Mouse (Mus musculus) CH12.LX (cell line): Measurements from ENCODE around the gene Pllp. TPM values are rescaled to one million over a fixed set of nuclear protein-coding genes. Genes with fewer than 3 reads are reported as not detected.

Source experiments
- DNase-seq: peaks from one replicate; pipeline ENCODE4 v3.0.0-alpha.2; 2013; ENCODE audit errors: extremely low read depth
- H3K27ac ChIP-seq: 2 replicates; pipeline ENCODE4 v1.5.1; 2012; ENCODE audit warnings: low read depth, mild to moderate bottlenecking, control low read depth, moderate library complexity; ENCODE audit not compliant: insufficient read depth
- H3K27me3 ChIP-seq: replicated peaks from 2 replicates; pipeline ENCODE3; 2012; ENCODE audit warnings: inconsistent platforms
- H3K36me3 ChIP-seq, 2 experiments: replicated peaks in 1 of 2; 2 replicates each; pipeline versions ENCODE3 to v1.6.1; 2012; ENCODE audit warnings: inconsistent platforms in 1 of 2, low read length in 1 of 2, mild to moderate bottlenecking in 1 of 2, mixed read lengths in 1 of 2, moderate library complexity in 1 of 2; ENCODE audit not compliant: control insufficient read depth in 1 of 2, insufficient read depth in 1 of 2
- H3K4me1 ChIP-seq, 2 experiments: 2 replicates each; pipeline ENCODE4 v1.6.1; 2012; ENCODE audit warnings: inconsistent platforms in 1 of 2, moderate library complexity in 1 of 2; ENCODE audit not compliant: insufficient read depth in 2 of 2, control insufficient read depth in 1 of 2
- H3K4me2 ChIP-seq: 2 replicates; pipeline ENCODE4 v1.6.1; 2012; ENCODE audit warnings: low read depth, mild to moderate bottlenecking, control low read depth; ENCODE audit not compliant: poor library complexity, insufficient read depth, severe bottlenecking
- H3K4me3 ChIP-seq, 3 experiments: fragments of 150-350 bp in 1 of 3; sonication (generic) in 1 of 3; replicated peaks in 1 of 3; 2 replicates each; pipeline versions ENCODE3 to v1.5.1; 2011 to 2012; ENCODE audit warnings: low read depth in 2 of 3, low read length in 2 of 3, mild to moderate bottlenecking in 2 of 3, moderate library complexity in 2 of 3, control low read depth in 1 of 3, improper control_type of control experiment in 1 of 3, inconsistent platforms in 1 of 3, mixed read lengths in 1 of 3; ENCODE audit not compliant: poor library complexity in 1 of 3
- H3K79me2 ChIP-seq: replicated peaks from 2 replicates; pipeline ENCODE4 v1.6.1; 2012; ENCODE audit warnings: mild to moderate bottlenecking, moderate library complexity; ENCODE audit not compliant: control insufficient read depth, poor library complexity, insufficient read depth, severe bottlenecking; ENCODE audit errors: extremely low read depth
- H3K9ac ChIP-seq: 2 replicates; pipeline ENCODE4 v1.6.1; 2012; ENCODE audit warnings: low read depth, mild to moderate bottlenecking, control low read depth, moderate library complexity; ENCODE audit not compliant: insufficient read depth
- H3K9me3 ChIP-seq: replicated peaks from 2 replicates; pipeline ENCODE3; 2012; ENCODE audit warnings: low read length, inconsistent platforms, mixed read lengths
- BHLHE40 ChIP-seq: IDR thresholded peaks from 2 replicates; pipeline ENCODE4 v1.6.1; 2011; ENCODE audit warnings: mild to moderate bottlenecking, low read depth, low read length, improper control_type of control experiment
- CHD1 ChIP-seq: IDR thresholded peaks from 2 replicates; pipeline ENCODE4 v1.6.1; 2012; ENCODE audit warnings: low read depth, low read length, improper control_type of control experiment, inconsistent platforms
- CHD2 ChIP-seq: IDR thresholded peaks from 2 replicates; pipeline ENCODE4 v1.6.1; 2011; ENCODE audit warnings: low read length, improper control_type of control experiment
- CTCF ChIP-seq, 2 experiments: IDR thresholded peaks in 1 of 2; conservative IDR thresholded peaks in 1 of 2; 2 replicates each; pipeline ENCODE4 v1.5.1; 2011 to 2012; ENCODE audit warnings: low read depth in 2 of 2, low read length in 2 of 2, improper control_type of control experiment in 1 of 2, inconsistent platforms in 1 of 2, mild to moderate bottlenecking in 1 of 2, moderate library complexity in 1 of 2
- ELF1 ChIP-seq: IDR thresholded peaks from 2 replicates; pipeline ENCODE4 v1.6.1; 2014; ENCODE audit warnings: low read depth, mild to moderate bottlenecking, inconsistent platforms, low read length, improper control_type of control experiment
- GABPA ChIP-seq: IDR thresholded peaks from 2 replicates; pipeline ENCODE4 v1.6.1; 2012; ENCODE audit warnings: low read depth, low read length, improper control_type of control experiment, inconsistent platforms; ENCODE audit not compliant: insufficient replicate concordance
- JUND ChIP-seq: conservative IDR thresholded peaks from 2 replicates; pipeline ENCODE4 v1.6.1; 2011; ENCODE audit warnings: low read depth, low read length, improper control_type of control experiment
- MAX ChIP-seq: IDR thresholded peaks from 2 replicates; pipeline ENCODE4 v1.6.1; 2011; ENCODE audit warnings: low read length, improper control_type of control experiment
- MEF2A ChIP-seq: IDR thresholded peaks from 2 replicates; pipeline ENCODE4 v1.6.1; 2014; ENCODE audit warnings: low read depth, mild to moderate bottlenecking, inconsistent platforms, low read length, improper control_type of control experiment, borderline replicate concordance
- PAX5 ChIP-seq: IDR thresholded peaks from 2 replicates; pipeline ENCODE4 v1.6.1; 2012; ENCODE audit warnings: low read length, inconsistent platforms, mixed read lengths
- RCOR1 ChIP-seq: conservative IDR thresholded peaks from 2 replicates; pipeline ENCODE4 v1.6.1; 2012; ENCODE audit warnings: low read depth, mild to moderate bottlenecking, inconsistent platforms, low read length, improper control_type of control experiment
- SIN3A ChIP-seq: IDR thresholded peaks from 2 replicates; pipeline ENCODE4 v1.6.1; 2012; ENCODE audit warnings: low read length, improper control_type of control experiment, inconsistent platforms
- SMC3 ChIP-seq: IDR thresholded peaks from 2 replicates; pipeline ENCODE4 v1.6.1; 2011; ENCODE audit warnings: low read depth, low read length, improper control_type of control experiment
- TBP ChIP-seq: conservative IDR thresholded peaks from 2 replicates; pipeline ENCODE4 v1.6.1; 2011; ENCODE audit warnings: low read depth, low read length, improper control_type of control experiment
- TCF12 ChIP-seq: IDR thresholded peaks from 2 replicates; pipeline ENCODE4 v1.6.1; 2014; ENCODE audit warnings: low read depth, mild to moderate bottlenecking, inconsistent platforms, low read length, improper control_type of control experiment
- UBTF ChIP-seq: IDR thresholded peaks from 2 replicates; pipeline ENCODE4 v1.6.1; 2012; ENCODE audit warnings: low read depth, mild to moderate bottlenecking, inconsistent platforms, low read length, improper control_type of control experiment, moderate library complexity
- USF1 ChIP-seq: IDR thresholded peaks from 2 replicates; pipeline ENCODE4 v1.6.1; 2014; ENCODE audit warnings: low read depth, mild to moderate bottlenecking, inconsistent platforms, low read length, improper control_type of control experiment
- ZKSCAN1 ChIP-seq: IDR thresholded peaks from 2 replicates; pipeline ENCODE4 v1.6.1; 2012; ENCODE audit warnings: low read depth, inconsistent platforms, low read length, improper control_type of control experiment, borderline replicate concordance
- dilution Hi-C: fragments of 300-500 bp; cut with MboI; formaldehyde crosslinking; loops from 2 replicates; pipeline ENCODE4 v1.14.3; 2020; ENCODE audit warnings: low sequenced_read_pairs; ENCODE audit not compliant: extremely low pct_unique_long_range_greater_than_20kb, extremely low pct_ligation_motif_present
- in situ Hi-C: fragments of 300-500 bp; cut with MboI; formaldehyde crosslinking; loops from 3 replicates; pipeline ENCODE4 v1.14.3; 2019; ENCODE audit warnings: low sequenced_read_pairs, low pct_ligation_motif_present, low pct_unique_long_range_greater_than_20kb, mixed read lengths
- polyA plus RNA-seq: library from polyadenylated mRNA; unstranded; fragments of >175 nt; gene quantifications from 2 replicates; pipeline ENCODE4 v1.2.1, GENCODE M21; 2012; ENCODE audit warnings: low read depth; ENCODE audit not compliant: insufficient read length
- total RNA-seq, 2 experiments: library from RNA; depleted of rRNA; stranded (reverse); fragments of 300-350 nt in 1 of 2; fragments of >200 nt in 1 of 2; gene quantifications; 2 replicates each; pipeline ENCODE4 v1.2.3; 2012 to 2014

Pllp gene
- total and polyA plus RNA-seq, 3 experiments, result 5.3 to 29.5 (median 6.1) TPM

GRCm38 (mm10) chr8:94641938-94642337, 54.1 kb downstream of the Pllp start:
- no peaks in the 10 kb centered on the region for H3K79me2 ChIP-seq
- H3K36me3 ChIP-seq, result peaks cover 37 to 72% of the 10 kb centered on the region in 2 experiments
- H3K4me1 ChIP-seq, result peaks cover 3 to 13% of the 10 kb centered on the region in 2 experiments; a peak in 1 of 4 replicates
- no peaks in the 10 kb centered on the region for H3K9me3 ChIP-seq
- no peak overlapping the region for H3K27ac ChIP-seq
- no peaks in the 10 kb centered on the region for H3K27me3 ChIP-seq
- H3K4me3 ChIP-seq, result no peak overlapping the region
- no peak overlapping the region for H3K9ac ChIP-seq
- TF ChIP-seq RCOR1, result no peak
- TF ChIP-seq CTCF (conservative IDR thresholded peaks at IDR 0.05 in 1 of 2, IDR thresholded peaks at IDR 0.05 in 1 of 2; ENCODE audit: low read depth in 2 of 2, low read length in 2 of 2), result peak in 1 of 2 experiments; percentile 37; a peak in 2 of 4 replicates
- TF ChIP-seq SIN3A, result no peak
- TF ChIP-seq SMC3, result no peak; the same call in 1 of the 2 replicates
- no peak for TF ChIP-seq PAX5
- TF ChIP-seq UBTF, result no peak
- TF ChIP-seq, all 38 proteins: peak for 1
- dilution Hi-C loops, result no loop called here
- DNase-seq, result no peak
- H3K4me2 ChIP-seq, result no peak overlapping the region
- in situ Hi-C loops, result no loop called here

- Histone ChIP-seq H3K79me2 (no peaks in the 10 kb centered on the region), H3K27ac (no peak overlapping the region), H3K4me3 (no peak overlapping the region), H3K4me1 (peaks cover 3 to 16% of the 10 kb centered on the region in 2 experiments; a peak in 1 of 4 replicates), H3K27me3 (no peaks in the 10 kb centered on the region), H3K9me3 (no peaks in the 10 kb centered on the region), H3K9ac (no peak overlapping the region), H3K36me3 (peaks cover 31 to 69% of the 10 kb centered on the region in 2 experiments), H3K4me2 (no peak overlapping the region)
- dilution Hi-C loops (no loop called here), in situ Hi-C loops (no loop called here)
- TF ChIP-seq MAX (no peak), JUND (no peak)
- DNase-seq, result no peak
These were observed 54.9 kb downstream of the Pllp start for GRCm38 (mm10) chr8:94641183-94641582.

- in situ Hi-C loops (no loop called here), dilution Hi-C loops (no loop called here)
- Histone ChIP-seq H3K79me2 (no peaks in the 10 kb centered on the region), H3K4me3 (no peak overlapping the region), H3K4me2 (no peak overlapping the region), H3K9me3 (no peaks in the 10 kb centered on the region), H3K36me3 (peaks cover 28 to 70% of the 10 kb centered on the region in 2 experiments), H3K27me3 (no peaks in the 10 kb centered on the region), H3K4me1 (peaks cover 3 to 22% of the 10 kb centered on the region in 2 experiments; a peak in 2 of 4 replicates), H3K9ac (no peak overlapping the region), H3K27ac (no peak overlapping the region)
- peak; percentile 11 for DNase-seq
- TF ChIP-seq PAX5 (no peak), ZKSCAN1 (no peak), CHD1 (no peak), CHD2 (no peak), TBP (no peak), ELF1 (no peak), JUND (no peak), TCF12 (no peak), MEF2A (no peak), GABPA (no peak), BHLHE40 (no peak), USF1 (no peak)
These were observed 61.9 kb downstream of the Pllp start for GRCm38 (mm10) chr8:94634211-94634610.
